In the genomic region with DNA sequence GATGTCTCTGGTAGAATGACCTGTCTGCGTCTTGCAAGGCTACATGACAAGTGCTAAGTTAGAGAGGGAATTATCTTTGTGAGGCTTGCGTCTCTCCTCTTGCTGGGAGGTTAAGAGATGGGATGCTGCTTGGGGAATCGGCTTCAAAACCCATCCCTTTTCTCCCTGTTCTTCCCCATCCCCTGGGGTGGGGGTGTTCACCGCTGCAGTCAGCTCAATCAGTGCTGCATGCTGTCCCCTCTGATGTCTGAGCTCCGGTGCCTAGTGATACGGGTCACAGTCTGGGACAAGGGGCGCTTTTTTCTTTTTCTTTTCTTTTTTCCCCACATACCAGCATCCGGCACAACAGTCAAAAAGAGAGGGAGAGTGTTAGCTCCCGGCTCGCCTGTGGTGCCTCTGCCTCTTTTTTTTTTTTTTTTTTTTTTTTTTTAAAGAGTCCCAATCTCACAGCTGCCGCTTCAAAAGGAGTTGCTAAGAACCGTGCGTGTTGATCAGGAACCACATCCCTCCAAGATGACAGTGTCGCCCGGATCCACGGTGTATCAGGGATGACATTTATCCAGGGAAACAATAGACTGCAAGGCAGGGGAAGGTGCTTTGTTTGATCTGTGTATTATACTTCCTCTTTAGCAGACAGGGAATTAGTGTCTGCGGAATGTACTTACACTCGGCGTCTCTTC, we compare ENCODE assay signal across 12 mouse cellular contexts. TPM values are rescaled to one million over a fixed set of nuclear protein-coding genes. Genes with fewer than 3 reads are reported as not detected.
DNase-seq lines count a peak whose midpoint lies in the region; ATAC-seq and TF ChIP-seq lines count a peak whose summit lies in the region.
"Had no signal": no experiment of that assay in that cellular context is flagged by ENCODE, and none has a peak within 500 bp of the region (broad histone marks: within the 10 kb centered on the region; RNA-seq: fewer than 3 reads in every experiment).

No protein-coding gene starts in this region.

- no peak overlapping the region for H3K4me3 ChIP-seq in hindbrain, embryonic 10.5 days
- no peak overlapping the region for H3K4me3 ChIP-seq in hindbrain, postnatal 0 days (ENCODE audit: low read length)
- no peak overlapping the region for H3K4me3 ChIP-seq in hindbrain, embryonic 12.5 days
- H3K4me3 ChIP-seq in midbrain, embryonic 13.5 days (replicated peaks): peak overlapping the region; percentile 17
- H3K4me3 ChIP-seq in neural tube, embryonic 15.5 days (replicated peaks): no peak overlapping the region
- H3K4me3 ChIP-seq: erythroblast, embryonic 14.5 days; limb, embryonic 13.5 days had no signal

- H3K36me3 ChIP-seq in hindbrain, embryonic 10.5 days: peaks cover 71% of the 10 kb centered on the region
- H3K36me3 ChIP-seq in hindbrain, postnatal 0 days (ENCODE audit: insufficient read depth, low read length): peaks cover 1% of the 10 kb centered on the region; the same call in 1 of the 2 replicates
- peaks cover 16% of the 10 kb centered on the region; the same call in 1 of the 2 replicates for H3K36me3 ChIP-seq in hindbrain, embryonic 12.5 days
- peaks cover 32% of the 10 kb centered on the region for H3K36me3 ChIP-seq in midbrain, embryonic 13.5 days
- 0 out of 2 replicates have a peak, but pooled peaks cover 19% of the 10 kb centered on the region for H3K36me3 ChIP-seq in neural tube, embryonic 15.5 days

- no peak for ATAC-seq in hindbrain, postnatal 0 days
- peak; percentile 45 for ATAC-seq in hindbrain, embryonic 12.5 days (ENCODE audit: low FRiP score)
- ATAC-seq in midbrain, embryonic 13.5 days: peak; percentile 24
- ATAC-seq in neural tube, embryonic 15.5 days (ENCODE audit: low FRiP score): peak; percentile 27; the same call in 1 of the 2 replicates

- TF ChIP-seq CTCF in hindbrain, postnatal 0 days (IDR thresholded peaks at IDR 0.05; ENCODE audit: low read depth): no peak

- H3K4me2 ChIP-seq in hindbrain, postnatal 0 days (ENCODE audit: low read depth, low read length): no peak overlapping the region; the same call in 1 of the 2 replicates
- peak overlapping the region; percentile 29; the same call in 1 of the 2 replicates for H3K4me2 ChIP-seq in hindbrain, embryonic 12.5 days (replicated peaks)
- peak overlapping the region; percentile 44 for H3K4me2 ChIP-seq in midbrain, embryonic 13.5 days (replicated peaks)
- peak overlapping the region; percentile 37 for H3K4me2 ChIP-seq in neural tube, embryonic 15.5 days
- H3K4me2 ChIP-seq: limb, embryonic 13.5 days had no signal

- WGBS in hindbrain, embryonic 10.5 days: 56% methylated on average over 19 of the region's 19 CpGs
- 36% methylated on average over 19 of the region's 19 CpGs for WGBS in hindbrain, postnatal 0 days
- WGBS in hindbrain, embryonic 12.5 days: 59% methylated on average over 19 of the region's 19 CpGs
- WGBS in midbrain, embryonic 13.5 days: 12% methylated on average over 18 of the region's 19 CpGs
- 41% methylated on average over 19 of the region's 19 CpGs for WGBS in neural tube, embryonic 15.5 days

- no peak for DNase-seq in hindbrain, embryonic 10.5 days (ENCODE audit: low spot score)
- no peak for DNase-seq in hindbrain, postnatal 0 days (ENCODE audit: low spot score)
- DNase-seq in urinary bladder, postnatal 25 days (ENCODE audit: low spot score): no peak
- DNase-seq in urinary bladder, adult 2 months (ENCODE audit: low spot score): no peak
- DNase-seq in spleen, postnatal 36 days (ENCODE audit: low spot score in 2 of 2): no peak
- DNase-seq: gastrocnemius, postnatal 25 days; thymus, postnatal 36 days had no signal

- H3K9ac ChIP-seq in hindbrain, postnatal 0 days (replicated peaks; ENCODE audit: low read length): no peak overlapping the region
- H3K9ac ChIP-seq in hindbrain, embryonic 12.5 days: peak overlapping the region; percentile 43; the same call in 1 of the 2 replicates
- peak overlapping the region; percentile 50 for H3K9ac ChIP-seq in midbrain, embryonic 13.5 days (replicated peaks)
- no peak overlapping the region for H3K9ac ChIP-seq in neural tube, embryonic 15.5 days (replicated peaks)
- H3K9ac ChIP-seq: limb, embryonic 13.5 days had no signal

- H3K27me3 ChIP-seq in hindbrain, embryonic 10.5 days (ENCODE audit: insufficient read depth, poor library complexity, severe bottlenecking): peaks cover 26% of the 10 kb centered on the region; the same call in 1 of the 2 replicates
- H3K27me3 ChIP-seq in hindbrain, postnatal 0 days (ENCODE audit: insufficient read depth, low read length): no peaks in the 10 kb centered on the region
- H3K27me3 ChIP-seq in hindbrain, embryonic 12.5 days: no peaks in the 10 kb centered on the region; the same call in 1 of the 2 replicates
- peaks cover 65% of the 10 kb centered on the region for H3K27me3 ChIP-seq in midbrain, embryonic 13.5 days
- H3K27me3 ChIP-seq in neural tube, embryonic 15.5 days (replicated peaks): no peaks in the 10 kb centered on the region
- H3K27me3 ChIP-seq: limb, embryonic 13.5 days had no signal

- peaks cover 26% of the 10 kb centered on the region for H3K4me1 ChIP-seq in hindbrain, embryonic 10.5 days (replicated peaks)
- no peaks in the 10 kb centered on the region for H3K4me1 ChIP-seq in hindbrain, postnatal 0 days (ENCODE audit: insufficient read depth, low read length)
- H3K4me1 ChIP-seq in hindbrain, embryonic 12.5 days: peaks cover 24% of the 10 kb centered on the region
- H3K4me1 ChIP-seq in midbrain, embryonic 13.5 days (replicated peaks): peaks cover 26% of the 10 kb centered on the region
- H3K4me1 ChIP-seq in neural tube, embryonic 15.5 days: peaks cover 16% of the 10 kb centered on the region

- peak overlapping the region; percentile 85 for H3K27ac ChIP-seq in hindbrain, embryonic 10.5 days
- no peak overlapping the region for H3K27ac ChIP-seq in hindbrain, postnatal 0 days
- H3K27ac ChIP-seq in hindbrain, embryonic 12.5 days: peak overlapping the region; percentile 85
- H3K27ac ChIP-seq in midbrain, embryonic 13.5 days: peak overlapping the region; percentile 91
- H3K27ac ChIP-seq in neural tube, embryonic 15.5 days (replicated peaks): peak overlapping the region; percentile 74
- H3K27ac ChIP-seq: limb, embryonic 13.5 days had no signal

- no peaks in the 10 kb centered on the region for H3K9me3 ChIP-seq in hindbrain, embryonic 10.5 days
- H3K9me3 ChIP-seq in hindbrain, postnatal 0 days (ENCODE audit: low read length): no peaks in the 10 kb centered on the region
- no peaks in the 10 kb centered on the region for H3K9me3 ChIP-seq in hindbrain, embryonic 12.5 days (replicated peaks)
- no peaks in the 10 kb centered on the region for H3K9me3 ChIP-seq in midbrain, embryonic 13.5 days
- no peaks in the 10 kb centered on the region for H3K9me3 ChIP-seq in neural tube, embryonic 15.5 days (replicated peaks)
- H3K9me3 ChIP-seq: limb, embryonic 13.5 days had no signal

RNA-seq across cellular contexts. Expression of a gene that starts 29.2 kb away (rescaled TPM):
- polyA plus RNA-seq in hindbrain, embryonic 10.5 days (2016; fragmentation: Nextera tagmentation; extraction: Ambion mirVana): 27.6 and 31.9 TPM in 2 replicates
- total RNA-seq in hindbrain, postnatal 0 days (2014; rRNA removed): 33.4 and 33.8 TPM in 2 replicates
- 15.5 and 17.2 TPM in 2 replicates for polyA plus RNA-seq in hindbrain, postnatal 0 days (2015; fragmentation: Nextera tagmentation; extraction: Ambion mirVana)
- polyA plus RNA-seq in hindbrain, embryonic 12.5 days (2016; fragmentation: Nextera tagmentation; extraction: Ambion mirVana): 26.3 and 28.2 TPM in 2 replicates
- polyA plus RNA-seq in midbrain, embryonic 13.5 days (2015; fragmentation: Nextera tagmentation; extraction: Ambion mirVana): 18.8 and 19.1 TPM in 2 replicates
- polyA plus RNA-seq in neural tube, embryonic 15.5 days (2015; fragmentation: Nextera tagmentation; extraction: Ambion mirVana): 18.7 and 20.2 TPM in 2 replicates
- polyA plus RNA-seq in urinary bladder, adult 2 months (2012; rRNA removed): 7.0 and 7.7 TPM in 2 replicates

Comparison
In these comparisons a context has a peak if more than half of its experiments do, and no peak if none do; other contexts are left out.
1. H3K9ac ChIP-seq: peak in hindbrain, embryonic 12.5 days (single experiment) and midbrain, embryonic 13.5 days (single experiment); none in hindbrain, postnatal 0 days (single experiment) and neural tube, embryonic 15.5 days (single experiment).